Mouse (Mus musculus): ENCODE data around the gene Tpm3.
A peak's percentile ranks its signal among the peaks of the same experiment; 100 is the strongest.

Tpm3 gene

DNA sequence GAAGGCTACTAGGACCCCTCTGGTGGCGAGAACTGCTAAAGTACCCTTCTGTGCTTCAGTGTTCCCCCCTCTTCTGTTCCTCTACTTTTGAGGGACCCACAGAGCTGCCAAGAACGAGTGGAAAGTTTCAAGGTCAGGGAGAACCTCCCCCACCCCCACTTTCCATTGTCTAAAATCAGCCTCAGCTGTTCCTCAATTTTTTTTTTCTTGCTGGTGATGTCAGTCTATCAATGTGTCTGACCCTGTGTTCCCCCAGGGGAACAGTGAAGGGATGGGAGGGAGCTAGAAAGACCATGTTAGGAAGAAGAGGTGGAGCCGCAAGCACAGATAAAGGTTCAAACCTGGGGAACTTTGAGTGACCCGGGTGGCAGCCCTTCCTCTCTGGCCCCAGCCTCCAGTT, at the start of gene Tpm3:
Gene Tpm3 (plus strand): TSS at position 356 of the 400 bp plus-strand sequence.
- DNase-seq: no peak

DNA sequence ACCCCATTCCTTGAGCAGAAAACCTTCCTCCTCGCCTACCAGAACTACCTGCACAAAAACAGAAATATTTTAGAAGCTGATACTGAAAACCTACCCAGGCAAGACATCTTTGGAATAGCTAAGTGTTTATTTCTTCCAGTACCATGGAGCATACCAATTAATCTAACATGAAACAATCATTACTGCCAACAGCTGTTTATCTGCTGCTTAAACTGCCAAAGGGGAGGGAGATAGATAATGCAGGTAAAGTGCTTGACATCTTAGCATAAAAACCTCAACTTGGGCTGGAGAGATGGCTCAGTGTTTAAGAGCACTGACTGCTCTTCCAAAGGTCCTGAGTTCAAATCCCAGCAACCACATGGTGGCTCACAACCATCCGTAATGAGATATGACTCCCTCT, 37.8 kb upstream of the Tpm3 start:
- DNase-seq: no peak

DNA sequence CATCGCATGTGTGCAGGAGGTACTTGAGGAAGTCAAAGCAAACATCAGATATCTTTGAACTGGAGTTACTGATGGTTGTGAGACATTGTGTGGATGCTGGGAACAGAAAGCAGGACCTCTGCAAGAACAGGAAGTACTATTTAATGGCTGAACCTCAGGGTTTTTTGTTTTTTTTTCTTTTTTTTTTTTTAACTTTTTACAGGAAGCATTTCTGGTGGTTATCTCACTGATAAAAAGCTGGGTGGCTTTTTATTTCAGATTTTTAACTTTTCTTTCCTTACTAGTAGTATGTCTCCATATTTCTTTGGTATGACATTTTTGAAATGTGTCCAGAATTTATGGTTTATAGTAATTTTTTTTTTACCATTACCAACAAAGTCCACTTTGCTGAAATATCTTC, 36.2 kb upstream of the Tpm3 start:
- no peak for DNase-seq

DNA sequence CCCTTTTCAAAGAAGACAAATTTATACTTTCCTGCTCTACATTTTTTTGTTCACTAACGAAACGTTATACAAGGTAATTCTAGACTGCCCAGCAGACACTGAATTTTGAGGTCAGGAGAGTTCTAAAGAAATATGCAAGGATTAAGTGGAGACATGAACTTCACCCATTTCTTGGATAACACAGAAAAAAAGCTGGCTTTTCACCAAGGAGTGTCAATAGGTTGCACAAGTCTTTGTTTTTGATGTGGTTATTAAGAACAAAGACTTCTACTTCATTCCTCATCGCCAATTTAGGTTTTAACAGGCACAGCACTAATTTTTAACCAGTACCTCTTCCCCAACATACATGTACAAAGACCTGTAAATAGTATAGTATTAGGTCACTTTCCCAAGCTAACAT, 22.8 kb upstream of the Tpm3 start:
- DNase-seq: no peak

DNA sequence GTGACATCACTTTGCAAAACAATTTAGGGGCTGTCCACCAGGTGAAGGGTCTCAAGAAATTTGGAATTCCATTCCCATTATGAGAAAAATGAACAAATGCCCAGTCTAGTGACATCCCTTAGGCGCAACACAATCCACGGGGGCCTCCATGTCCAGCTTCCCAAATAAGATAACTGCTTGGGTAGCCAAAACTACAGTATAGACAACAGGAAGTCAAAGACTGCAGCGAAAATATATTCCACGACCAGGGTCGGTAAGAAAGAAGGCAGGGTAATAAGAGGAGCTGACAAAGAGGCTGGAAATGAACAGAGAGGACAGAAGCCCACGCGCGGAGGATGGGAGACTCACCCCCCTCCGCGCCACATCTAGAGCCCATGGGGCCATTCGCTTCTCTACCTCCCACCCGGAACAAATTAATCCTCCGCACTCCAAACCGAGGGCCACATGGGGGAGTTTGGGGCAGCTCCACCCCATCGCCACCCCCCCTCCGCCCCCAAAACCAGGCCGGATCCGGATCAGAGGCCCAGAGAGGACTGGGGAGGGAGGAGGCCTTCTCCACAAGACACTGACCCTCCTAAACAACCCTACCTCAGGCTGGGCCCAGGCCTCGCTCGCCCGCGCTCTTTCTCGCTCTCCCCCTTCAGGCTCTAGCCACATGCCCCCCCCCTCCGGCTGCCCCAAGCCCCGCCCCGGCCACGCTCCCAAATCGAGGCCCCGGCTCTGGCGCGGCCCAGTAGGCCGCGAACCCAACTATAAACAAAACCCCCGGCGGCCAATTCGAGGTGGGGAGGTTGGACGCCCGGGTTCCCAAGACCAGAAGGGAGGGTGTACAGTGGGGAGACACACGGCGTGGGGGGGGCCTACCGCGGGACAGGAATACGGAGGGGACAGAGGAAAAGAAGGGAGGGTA, 20.8 kb upstream of the Tpm3 start, which contains the start of gene 4933434E20Rik:
Gene 4933434E20Rik (plus strand): TSS at position 196 of the 910 bp plus-strand sequence.
- peak; percentile 79 for DNase-seq

DNA sequence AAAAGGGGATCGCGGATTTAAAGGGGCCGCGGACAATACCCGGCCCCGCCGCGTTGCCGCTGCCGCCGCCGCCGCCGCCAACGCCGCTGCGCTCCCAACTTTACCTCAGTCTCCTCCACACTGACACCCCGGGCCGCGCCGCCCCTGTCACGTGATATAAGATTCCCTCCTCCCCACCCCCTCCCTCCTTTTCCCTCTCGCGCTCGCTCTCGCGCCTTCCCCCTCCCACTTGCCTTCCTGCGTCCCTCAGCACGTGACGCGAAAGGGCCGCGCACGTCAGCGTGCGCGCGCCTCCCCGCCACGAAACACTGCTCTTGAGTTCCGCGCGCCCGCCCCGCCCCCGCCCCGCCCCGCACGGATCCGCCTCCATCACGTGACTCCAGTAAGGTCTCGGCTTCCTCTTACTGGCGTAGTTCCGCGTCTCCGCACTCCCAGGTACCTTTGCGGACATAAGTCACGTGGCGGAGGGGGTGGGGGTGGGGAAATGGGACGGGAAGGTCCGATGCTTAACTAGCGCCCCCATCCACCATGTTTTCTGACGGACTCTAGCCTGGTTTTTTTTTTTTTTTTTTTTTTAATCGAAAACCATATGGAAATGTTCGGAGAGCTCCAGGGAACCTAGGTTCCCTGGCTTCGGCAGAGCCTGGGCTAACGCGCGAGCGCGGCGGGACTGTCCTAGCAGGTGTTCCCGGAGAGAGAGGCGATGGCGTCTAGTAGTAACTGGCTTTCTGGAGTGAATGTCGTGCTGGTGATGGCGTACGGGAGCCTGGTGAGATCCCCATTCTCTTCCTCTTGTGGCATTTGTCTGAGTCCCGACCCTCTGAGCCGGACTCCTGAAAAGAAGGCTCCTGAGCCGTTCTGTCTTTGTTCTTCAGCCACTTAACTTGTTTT, 19.9 kb upstream of the Tpm3 start, which contains the start of gene Ubap2l:
Gene Ubap2l (minus strand): TSS at position 278 of the 891 bp plus-strand sequence.
- peak; percentile 98 for DNase-seq

DNA sequence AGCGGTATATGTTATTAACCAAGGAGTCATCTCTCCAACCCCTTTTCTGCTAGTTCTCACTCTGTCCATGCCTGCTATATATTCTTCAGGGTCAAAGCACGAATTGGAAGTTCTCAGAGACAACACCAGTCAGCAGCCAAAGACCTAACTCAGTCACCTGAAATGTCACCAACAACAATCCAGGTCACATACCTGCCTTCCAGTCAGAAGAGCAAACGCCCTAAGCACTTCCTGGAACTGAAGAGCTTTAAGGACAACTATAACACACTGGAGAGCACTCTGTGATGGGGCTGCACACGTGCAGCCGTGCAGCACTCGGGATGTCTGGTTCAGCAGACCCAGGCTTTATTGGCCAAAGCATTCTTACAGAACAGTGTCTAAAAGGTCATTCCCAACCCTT, 10.9 kb upstream of the Tpm3 start:
- DNase-seq: no peak

DNA sequence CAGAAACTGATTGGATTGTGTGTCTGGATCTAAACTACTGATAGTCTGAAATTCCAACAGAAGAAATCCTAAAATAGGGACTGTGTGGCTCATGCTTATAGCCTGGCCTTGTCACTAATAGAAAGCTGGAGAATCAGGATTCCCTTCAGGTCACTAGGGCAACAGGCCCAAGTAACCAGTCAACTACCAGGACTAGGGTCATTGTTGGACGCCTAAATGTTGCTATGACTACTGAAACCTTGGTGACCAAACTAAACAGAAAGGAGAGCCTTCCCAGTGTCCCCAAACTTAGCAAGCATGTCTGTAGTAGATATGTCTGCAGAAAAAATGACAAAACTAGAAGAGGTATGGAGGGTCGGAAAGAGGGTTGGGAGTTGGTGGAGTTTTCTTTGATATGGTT, 9.9 kb upstream of the Tpm3 start:
- DNase-seq: no peak

DNA sequence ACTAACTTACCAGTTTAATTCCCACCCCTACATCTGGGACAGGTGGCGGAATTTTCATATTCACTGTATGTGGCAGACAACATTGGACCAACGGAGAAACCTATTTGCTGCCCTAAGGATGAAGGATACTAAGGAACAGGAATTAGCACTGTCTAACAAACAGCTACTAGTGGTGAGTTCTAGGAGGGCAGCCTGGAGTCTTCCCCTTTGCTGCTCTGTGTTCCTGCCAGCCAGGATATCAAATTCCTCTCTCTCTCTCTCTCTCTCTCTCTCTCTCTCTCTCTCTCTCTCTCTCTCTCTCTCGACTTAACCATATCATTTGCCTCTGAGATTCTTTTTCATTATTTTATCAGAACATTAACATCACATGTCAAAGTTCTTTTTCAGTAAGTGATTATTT, 8.1 kb upstream of the Tpm3 start:
- DNase-seq: no peak

DNA sequence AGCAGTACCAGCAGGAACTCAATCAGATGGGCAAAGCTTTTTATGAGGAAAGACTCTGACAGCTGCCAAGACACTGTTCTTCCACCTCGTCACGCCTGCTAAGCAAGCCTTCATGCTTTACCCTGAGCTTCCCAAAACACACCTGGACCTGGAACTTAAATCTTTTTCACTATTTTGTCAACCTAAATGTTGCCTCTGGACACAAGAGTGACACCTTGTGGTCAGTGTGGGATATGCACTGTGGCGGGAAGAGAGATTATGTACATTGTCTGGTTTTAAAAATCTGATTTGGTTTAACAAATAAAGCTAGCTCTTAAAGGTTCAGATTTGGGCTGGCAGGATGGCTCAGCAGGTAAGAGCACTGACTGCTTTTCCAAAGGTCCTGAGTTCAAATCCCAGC, 6.9 kb upstream of the Tpm3 start:
- peak; percentile 69 for DNase-seq

DNA sequence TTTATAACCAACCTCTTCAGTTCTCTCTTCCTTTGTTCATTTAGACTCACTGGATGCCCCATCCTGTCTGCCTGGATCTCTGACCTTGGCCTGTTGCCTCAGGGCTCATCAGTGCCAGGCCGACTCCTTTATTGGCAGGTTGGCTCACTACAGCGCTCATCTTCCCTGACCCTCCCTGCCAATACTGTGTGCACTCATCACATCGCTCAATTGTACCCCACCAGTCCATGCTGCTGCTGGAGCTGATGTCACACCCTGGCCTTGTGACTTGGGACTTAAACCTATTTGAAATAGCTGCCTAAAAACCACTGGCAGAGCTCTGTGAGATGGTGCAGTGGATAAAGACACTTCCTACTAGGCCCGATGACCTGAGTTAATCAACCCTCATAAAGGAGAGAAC, 4.6 kb upstream of the Tpm3 start:
- DNase-seq: no peak

DNA sequence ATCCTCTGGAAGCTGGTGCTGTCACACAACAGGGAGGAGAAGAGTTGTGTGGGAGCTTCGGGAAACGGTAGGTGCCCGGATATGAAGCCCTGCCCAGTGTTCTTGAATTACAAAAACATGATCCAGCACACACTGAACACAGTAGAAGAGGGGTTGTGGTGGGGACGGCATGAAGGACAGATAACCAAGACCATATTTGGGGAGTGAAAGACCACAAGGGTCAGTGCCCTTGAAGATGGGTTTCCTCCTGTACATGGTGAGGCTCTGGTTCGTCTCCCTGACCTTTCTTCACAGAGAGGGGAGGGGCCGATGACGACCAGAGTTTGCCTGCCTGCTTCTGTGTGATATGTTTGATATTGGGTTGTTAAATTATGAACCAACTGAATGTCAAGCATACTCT, 2.8 kb upstream of the Tpm3 start:
- DNase-seq: no peak

DNA sequence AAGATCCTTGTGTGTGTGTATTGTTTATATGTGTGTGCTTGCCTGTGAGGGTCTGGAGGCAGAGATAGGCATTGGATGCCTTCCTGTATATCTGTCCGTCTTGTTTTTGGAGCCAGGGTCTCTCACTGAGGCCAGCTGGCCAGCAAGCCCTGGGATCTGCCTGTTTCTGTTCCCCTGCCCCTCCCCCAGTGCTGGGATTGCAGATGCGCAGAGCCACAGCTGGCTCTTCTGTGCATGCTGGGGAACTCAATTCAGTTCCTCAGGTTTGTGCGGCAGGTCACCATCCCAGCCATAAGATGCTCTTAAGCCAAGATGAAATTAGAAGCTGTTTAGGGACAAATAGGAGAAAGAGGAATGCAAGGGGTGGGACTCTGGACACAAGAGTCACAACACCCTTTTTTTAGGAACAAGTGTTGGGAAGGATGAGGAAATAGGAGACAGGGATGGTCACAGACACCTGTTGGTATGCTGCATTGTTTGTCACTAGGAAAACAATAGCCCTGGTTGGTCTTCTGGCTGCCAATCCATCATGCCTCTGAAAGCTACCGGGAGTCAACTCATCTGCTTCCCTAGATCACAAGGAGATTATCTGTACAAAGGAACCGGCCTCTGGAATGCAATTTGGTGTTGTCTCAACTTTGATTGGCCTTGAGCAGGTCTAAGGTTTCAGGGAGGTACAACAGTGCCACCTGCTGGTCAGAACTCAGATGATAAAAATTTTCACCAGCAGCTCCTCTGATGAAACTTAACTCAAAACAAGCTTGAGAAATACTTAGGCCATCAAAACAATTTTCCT, 4.7 kb downstream of the Tpm3 start:
- peak; percentile 90 for DNase-seq

DNA sequence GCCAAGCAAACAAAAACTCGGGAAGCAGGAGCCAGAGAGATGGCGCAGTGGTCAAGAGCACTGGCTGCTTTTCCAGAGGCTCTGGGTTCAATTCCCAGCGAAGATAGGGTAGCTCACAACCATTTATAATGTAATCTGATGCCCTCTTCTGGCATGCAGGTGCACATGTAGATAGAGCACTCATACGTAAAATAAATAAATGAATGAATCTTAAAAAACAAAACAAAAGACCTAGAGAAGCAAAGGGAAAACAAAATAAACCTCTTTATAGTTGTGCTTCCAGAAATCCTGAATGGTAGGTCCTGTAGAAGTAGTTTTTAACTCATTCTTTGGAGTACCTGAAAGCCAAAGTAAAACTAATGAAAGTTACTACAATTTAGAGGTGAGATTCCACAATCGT, 5.8 kb downstream of the Tpm3 start:
- no peak for DNase-seq

DNA sequence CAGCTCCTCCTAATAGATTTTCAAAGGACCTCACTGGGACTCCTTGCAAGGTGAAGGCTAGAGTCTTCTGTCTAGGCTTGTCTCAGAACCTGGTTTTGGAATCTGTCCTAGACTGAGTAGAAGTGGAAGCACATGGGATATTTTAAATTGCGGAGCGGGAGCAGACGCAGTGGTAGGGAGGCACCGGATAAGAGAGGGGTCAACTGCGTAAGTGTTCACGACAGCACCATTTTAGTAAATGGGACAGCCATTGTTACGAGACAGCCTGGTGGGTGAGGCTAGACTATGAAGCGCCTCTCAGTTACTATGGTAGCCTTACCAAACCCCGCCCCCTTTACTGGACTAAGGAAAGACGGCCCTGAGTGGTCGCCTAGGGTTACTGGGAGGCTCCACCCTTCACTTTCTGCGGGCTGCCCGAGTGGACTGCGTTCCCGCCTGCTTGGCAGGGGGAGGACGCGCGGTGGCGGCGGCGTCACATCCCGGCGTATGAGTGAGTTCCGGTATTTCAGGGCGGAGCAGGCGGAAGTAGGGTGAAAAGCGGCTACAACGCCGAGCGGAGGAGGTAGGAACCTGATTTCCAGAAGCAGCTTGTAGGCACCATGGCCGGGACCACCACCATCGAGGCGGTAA, 6.8 kb downstream of the Tpm3 start:
- peak; percentile 96 for DNase-seq

DNA sequence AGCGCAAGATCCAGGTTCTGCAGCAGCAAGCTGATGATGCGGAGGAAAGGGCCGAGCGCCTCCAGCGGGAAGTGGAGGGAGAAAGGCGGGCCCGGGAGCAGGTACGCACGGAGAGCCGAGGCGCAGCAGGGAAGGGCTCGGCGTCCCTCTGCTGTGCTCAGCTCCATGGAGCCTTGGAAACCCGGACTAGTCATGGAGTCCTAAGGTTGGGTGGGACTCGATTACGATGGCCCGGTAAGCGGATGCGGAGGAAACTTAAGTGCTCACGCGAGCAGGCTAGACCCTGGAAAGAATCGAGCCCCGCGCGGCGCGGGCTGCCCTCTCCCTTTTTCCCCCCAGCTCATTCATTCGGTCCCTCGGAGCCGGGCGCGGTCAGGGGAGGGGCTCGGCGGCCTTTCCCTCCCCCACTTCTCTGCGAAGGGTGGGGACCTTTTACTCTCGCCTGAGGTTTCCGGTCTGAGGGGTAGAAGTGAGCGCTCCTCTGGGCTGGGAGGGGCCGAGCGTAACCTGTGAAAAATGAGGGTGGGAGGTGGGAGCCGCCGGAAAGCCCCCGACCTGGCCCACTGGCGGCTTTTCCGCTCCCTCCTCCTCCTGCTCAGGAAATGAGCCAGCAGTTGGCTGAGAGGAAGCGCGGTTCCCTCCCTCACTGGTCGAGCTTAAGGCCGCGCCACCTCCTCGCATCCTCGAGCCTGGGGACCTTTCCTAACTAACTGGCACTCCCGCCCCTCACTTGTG, 7.5 kb downstream of the Tpm3 start:
- DNase-seq: peak; percentile 84

DNA sequence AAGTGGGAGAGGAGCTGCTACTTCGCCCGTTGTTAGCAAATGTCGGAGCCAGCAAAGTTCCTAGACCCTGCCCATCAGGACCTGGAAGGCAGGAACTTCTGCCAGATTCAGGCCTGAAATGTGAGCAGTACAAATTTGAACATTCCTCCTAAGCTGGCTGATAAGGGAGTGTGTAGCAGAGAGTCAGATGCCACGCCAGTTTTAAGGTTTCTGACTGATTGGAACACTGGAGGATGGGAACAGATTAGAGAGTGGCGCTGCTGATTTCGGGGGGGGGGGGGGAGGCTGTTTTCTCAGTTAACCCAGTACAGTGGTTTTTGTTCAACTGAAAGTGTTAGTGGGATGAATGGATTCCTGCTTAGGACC, 8.0 kb downstream of the Tpm3 start:
- DNase-seq: no peak

DNA sequence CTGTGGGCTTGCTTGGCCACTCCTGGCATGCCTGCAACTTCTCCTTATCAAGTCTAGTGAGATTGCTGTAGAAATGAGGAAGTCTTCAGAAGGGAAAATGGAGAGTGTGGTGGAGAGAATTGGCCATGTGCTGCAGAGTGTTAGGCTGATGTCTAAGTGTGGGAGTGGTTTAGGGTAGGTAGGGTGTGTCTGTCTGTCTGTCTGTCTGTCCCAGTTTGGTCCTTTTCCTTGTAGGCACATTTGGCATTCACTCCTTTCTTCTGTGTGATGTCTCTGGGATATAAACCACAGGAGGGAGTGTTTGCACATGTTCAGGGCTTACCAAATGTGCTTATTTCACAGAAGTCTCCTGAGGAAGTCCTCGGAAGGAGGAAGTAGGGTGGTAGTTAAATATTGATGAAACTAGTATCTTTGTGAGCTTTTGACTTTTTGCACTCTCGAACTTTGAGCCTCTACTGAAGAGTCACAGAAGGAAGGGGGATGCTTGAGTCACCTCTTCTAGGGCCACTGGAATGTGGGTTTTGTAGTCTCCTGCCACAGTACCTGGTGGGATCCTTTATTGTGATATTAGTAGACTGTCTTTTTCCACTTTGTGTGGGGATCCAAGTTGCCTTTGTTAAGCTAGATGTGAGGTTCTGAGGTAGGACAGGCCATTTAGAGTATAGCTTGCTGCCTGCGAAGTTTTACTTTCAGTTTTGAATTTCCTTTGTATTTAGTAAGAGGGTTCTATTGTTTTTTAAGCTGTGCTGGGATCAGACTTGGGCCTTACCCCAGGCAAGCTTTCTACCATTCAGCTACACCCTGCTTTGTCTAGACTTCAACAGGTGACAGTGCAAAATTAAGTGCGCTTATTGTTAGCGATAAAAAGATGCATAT, 9.2 kb downstream of the Tpm3 start:
- no peak for DNase-seq

DNA sequence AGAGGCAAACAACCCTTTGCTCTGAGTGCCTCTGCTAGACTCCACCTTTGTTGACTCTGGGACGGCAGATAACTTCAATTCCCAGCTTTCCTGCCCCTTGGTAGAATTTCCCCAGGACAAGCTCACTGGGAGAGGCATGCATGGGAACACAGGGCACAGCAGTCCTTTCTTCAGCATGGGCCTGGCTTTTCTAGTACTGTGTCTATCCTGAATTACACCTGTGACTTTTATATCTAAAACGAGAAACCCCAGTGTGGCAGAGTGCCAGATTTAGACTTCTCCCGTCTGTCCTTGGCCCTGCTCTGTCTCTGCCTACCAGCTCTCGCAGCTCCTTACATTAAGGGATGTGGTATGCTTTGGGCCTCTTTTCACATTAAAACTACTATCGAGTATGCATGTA, 10.6 kb downstream of the Tpm3 start:
- DNase-seq: peak; percentile 47

DNA sequence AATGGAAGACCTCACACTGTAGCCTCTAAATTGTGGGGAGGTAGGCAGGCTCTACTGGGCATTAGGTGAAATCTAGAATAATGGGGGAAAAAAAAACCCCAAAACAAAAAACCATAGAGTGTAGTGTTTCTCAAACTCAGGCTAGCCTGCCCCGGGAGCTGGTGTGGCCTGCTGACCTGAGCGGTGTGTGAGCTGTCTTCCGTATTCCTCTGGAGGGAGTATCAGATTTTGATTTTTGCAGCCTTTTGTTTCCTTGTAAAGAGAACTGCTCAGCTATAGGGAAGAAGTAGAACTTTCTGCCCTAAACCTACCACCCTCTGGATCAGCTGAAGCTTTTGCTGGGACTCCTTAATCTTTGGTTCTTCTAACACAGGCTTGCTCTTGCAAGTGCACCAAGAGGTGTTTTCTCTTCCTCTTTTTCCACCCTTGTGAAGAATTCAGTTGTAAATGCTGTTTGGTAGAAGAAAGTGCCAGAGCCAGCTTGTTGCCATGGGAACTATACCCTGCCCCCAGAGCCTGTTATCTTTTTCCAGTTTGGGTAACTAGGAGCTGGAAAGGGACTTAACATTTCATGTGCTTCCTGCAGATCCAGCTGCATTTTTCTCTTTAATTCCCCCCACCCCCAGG, 11.4 kb downstream of the Tpm3 start:
- no peak for DNase-seq

Data from kidney, postnatal 10 days (tissue).